Mouse (Mus musculus): Measurements from ENCODE around the gene Samd9l.
"Not testable (repeated sequence)": the region's sequence is repeated elsewhere in the genome, so short reads cannot be mapped to it uniquely, and the experiment has no call there.

The Samd9l gene

GRCm38 (mm10) chr6:3399340-3400068 is at the start of gene Samd9l:
Samd9l (minus strand) TSS chr6:3399572.
- DNase-seq (ENCODE audit: low spot score), result peak; percentile 57

GRCm38 (mm10) chr6:3447404-3447803 is 48.0 kb upstream of the Samd9l start:
- peak; percentile 57 for DNase-seq (ENCODE audit: low spot score)

- no peak for DNase-seq (ENCODE audit: low spot score)
These were observed 44.5 kb upstream of the Samd9l start for GRCm38 (mm10) chr6:3443905-3444304.

GRCm38 (mm10) chr6:3436087-3436486 is 36.7 kb upstream of the Samd9l start:
- DNase-seq (ENCODE audit: low spot score), result no peak

- not testable (repeated sequence) for DNase-seq (ENCODE audit: low spot score)
These were observed 31.6 kb upstream of the Samd9l start for GRCm38 (mm10) chr6:3430976-3431375.

- DNase-seq (ENCODE audit: low spot score), result no peak
These were observed 27.7 kb upstream of the Samd9l start for GRCm38 (mm10) chr6:3427047-3427446.

GRCm38 (mm10) chr6:3425333-3425732 is 26.0 kb upstream of the Samd9l start:
- DNase-seq (ENCODE audit: low spot score), result not testable (repeated sequence)

- not testable (repeated sequence) for DNase-seq (ENCODE audit: low spot score)
These were observed 25.4 kb upstream of the Samd9l start for GRCm38 (mm10) chr6:3424613-3425277.

- DNase-seq (ENCODE audit: low spot score), result not testable (repeated sequence)
These were observed 2.0 kb downstream of the Samd9l start for GRCm38 (mm10) chr6:3397182-3397906.

- DNase-seq (ENCODE audit: low spot score), result not testable (repeated sequence)
These were observed 3.3 kb downstream of the Samd9l start for GRCm38 (mm10) chr6:3395921-3396611.

- DNase-seq (ENCODE audit: low spot score), result no peak
These were observed 9.4 kb downstream of the Samd9l start for GRCm38 (mm10) chr6:3389995-3390394.

- no peak for DNase-seq (ENCODE audit: low spot score)
These were observed 12.8 kb downstream of the Samd9l start for GRCm38 (mm10) chr6:3386565-3386964.

GRCm38 (mm10) chr6:3384816-3385215 is 14.6 kb downstream of the Samd9l start:
- not testable (repeated sequence) for DNase-seq (ENCODE audit: low spot score)

GRCm38 (mm10) chr6:3384115-3384791 is 15.1 kb downstream of the Samd9l start:
- DNase-seq (ENCODE audit: low spot score), result not testable (repeated sequence)

- DNase-seq (ENCODE audit: low spot score), result no peak
These were observed 20.2 kb downstream of the Samd9l start for GRCm38 (mm10) chr6:3379146-3379545.

- no peak for DNase-seq (ENCODE audit: low spot score)
These were observed 22.7 kb downstream of the Samd9l start for GRCm38 (mm10) chr6:3376687-3377086.

GRCm38 (mm10) chr6:3369527-3369926 is 29.8 kb downstream of the Samd9l start:
- no peak for DNase-seq (ENCODE audit: low spot score)

- DNase-seq (ENCODE audit: low spot score), result not testable (repeated sequence)
These were observed 33.8 kb downstream of the Samd9l start for GRCm38 (mm10) chr6:3365609-3366008.

GRCm38 (mm10) chr6:3345924-3346597 is 53.3 kb downstream of the Samd9l start:
- DNase-seq (ENCODE audit: low spot score), result not testable (repeated sequence)

- not testable (repeated sequence) for DNase-seq (ENCODE audit: low spot score)
These were observed 54.2 kb downstream of the Samd9l start for GRCm38 (mm10) chr6:3345043-3345639.

Data from c-Kit-positive CD71-positive TER-119-positive erythroid progenitor cells, embryonic 14.5 days (primary cell).